Mouse (Mus musculus): ENCODE data around the gene Mbtps1.

DNA sequence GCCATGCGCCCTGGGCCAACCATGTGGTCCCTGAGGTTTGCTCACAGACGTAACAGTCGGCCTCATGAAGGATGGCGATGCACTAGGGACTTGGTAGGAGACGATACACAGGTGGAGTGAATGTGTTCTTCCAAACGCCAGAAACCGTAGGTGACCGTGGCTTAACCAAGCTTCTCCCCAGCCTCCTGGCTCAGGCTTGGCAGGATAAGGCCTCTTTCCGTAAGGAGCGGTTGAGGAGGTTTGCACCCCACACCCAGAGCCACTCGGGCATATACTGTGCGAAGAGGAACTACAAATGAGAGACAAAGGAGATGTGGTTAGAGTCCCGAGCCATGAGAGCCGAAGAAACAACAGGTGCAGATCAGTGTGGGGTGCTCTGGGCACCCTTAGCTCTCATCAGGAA, 5.3 kb upstream of the Mbtps1 start:
- TF ChIP-seq POLR2A (IDR thresholded peaks at IDR 0.05; ENCODE audit: borderline replicate concordance, low read depth, low read length): no peak
- no peak for TF ChIP-seq CTCF (IDR thresholded peaks at IDR 0.05; ENCODE audit: low read depth, low read length)
